Mouse (Mus musculus): ENCODE results near the gene Plpp4.

- TF ChIP-seq GATA1 (IDR thresholded peaks at IDR 0.05; ENCODE audit: borderline replicate concordance, low read length) = no peak
- no peak for TF ChIP-seq FLI1 (IDR thresholded peaks at IDR 0.05; ENCODE audit: low read length)
Measured at GRCm38 (mm10) chr7:129277751-129278150, 20.9 kb downstream of the Plpp4 start.
